Mouse (Mus musculus): ENCODE results near the gene Fam193a. TPM values are rescaled to one million over a fixed set of nuclear protein-coding genes. Genes with fewer than 3 reads are reported as not detected.

Gene Fam193a
- polyA plus RNA-seq, 1 experiment = 94.6 TPM

- no peak for DNase-seq (ENCODE audit: low read depth)
- TF ChIP-seq POLR2A (IDR thresholded peaks at IDR 0.05; ENCODE audit: borderline replicate concordance, extremely low read depth, insufficient read depth, insufficient read length, poor library complexity, severe bottlenecking) (no peak), CTCF (IDR thresholded peaks at IDR 0.05; ENCODE audit: borderline replicate concordance, extremely low read depth, insufficient read depth, insufficient read length) (no peak)
Measured at GRCm38 (mm10) chr5:34419188-34419587, 49.5 kb downstream of the Fam193a start.

DNA sequence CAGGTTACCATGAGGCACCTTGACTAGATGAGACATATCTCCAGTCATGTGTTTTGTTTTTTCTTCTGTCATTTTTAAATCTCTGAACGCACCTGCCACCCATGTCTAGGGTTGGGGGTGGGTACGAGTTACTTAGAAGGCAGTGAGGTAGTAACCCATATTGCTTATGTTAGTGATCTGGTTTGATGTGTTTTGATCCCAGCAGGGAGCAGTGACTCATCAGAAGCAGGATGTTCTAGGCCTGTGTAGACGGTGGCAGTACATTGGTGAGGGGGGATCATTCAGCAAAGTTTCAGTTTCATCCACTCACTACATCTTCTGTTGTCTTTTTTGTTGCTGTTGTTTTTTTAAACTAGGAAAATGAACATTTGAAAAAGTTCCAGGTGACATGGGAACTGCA, 61.0 kb downstream of the Fam193a start:
- DNase-seq (ENCODE audit: low read depth) = no peak
- TF ChIP-seq CTCF (IDR thresholded peaks at IDR 0.05; ENCODE audit: borderline replicate concordance, extremely low read depth, insufficient read depth, insufficient read length) (no peak), POLR2A (IDR thresholded peaks at IDR 0.05; ENCODE audit: borderline replicate concordance, extremely low read depth, insufficient read depth, insufficient read length, poor library complexity, severe bottlenecking) (no peak)

GRCm38 (mm10) chr5:34433786-34434185, 64.1 kb downstream of the Fam193a start:
- no peak for DNase-seq (ENCODE audit: low read depth)

DNA sequence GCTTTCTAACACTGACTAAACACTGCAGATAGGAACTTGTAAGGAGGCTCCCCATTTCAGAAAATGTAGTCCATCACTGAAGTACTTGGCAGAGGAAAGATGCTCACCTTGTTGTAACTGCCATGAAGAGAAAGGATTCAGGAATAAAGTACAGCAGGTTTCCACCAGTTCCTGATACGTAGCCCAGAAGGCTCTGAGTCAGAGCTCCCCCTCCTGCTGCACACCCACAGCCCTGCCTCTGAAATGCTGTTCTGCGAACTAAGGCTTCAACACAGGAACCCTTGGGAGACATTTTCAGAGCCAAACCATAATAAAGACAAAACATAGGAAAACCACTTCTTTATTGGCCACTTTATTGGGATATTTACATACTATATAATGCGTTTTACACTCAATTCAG, 64.5 kb downstream of the Fam193a start:
- no peak for TF ChIP-seq POLR2A (IDR thresholded peaks at IDR 0.05; ENCODE audit: borderline replicate concordance, extremely low read depth, insufficient read depth, insufficient read length, poor library complexity, severe bottlenecking)
- no peak for TF ChIP-seq CTCF (IDR thresholded peaks at IDR 0.05; ENCODE audit: borderline replicate concordance, extremely low read depth, insufficient read depth, insufficient read length)

More at GRCm38 (mm10) chr5:34433786-34434185, 64.1 kb downstream of the Fam193a start:
- TF ChIP-seq POLR2A (IDR thresholded peaks at IDR 0.05; ENCODE audit: borderline replicate concordance, extremely low read depth, insufficient read depth, insufficient read length, poor library complexity, severe bottlenecking) = no peak
- TF ChIP-seq CTCF (IDR thresholded peaks at IDR 0.05; ENCODE audit: borderline replicate concordance, extremely low read depth, insufficient read depth, insufficient read length) = no peak

GRCm38 (mm10) chr5:34438052-34438451, 68.3 kb downstream of the Fam193a start:
- no peak for DNase-seq (ENCODE audit: low read depth)

More for the DNA sequence above, 64.5 kb downstream of the Fam193a start:
- no peak for DNase-seq (ENCODE audit: low read depth)

GRCm38 (mm10) chr5:34438659-34439058, 68.9 kb downstream of the Fam193a start:
- TF ChIP-seq POLR2A (IDR thresholded peaks at IDR 0.05; ENCODE audit: borderline replicate concordance, extremely low read depth, insufficient read depth, insufficient read length, poor library complexity, severe bottlenecking) (no peak), CTCF (IDR thresholded peaks at IDR 0.05; ENCODE audit: borderline replicate concordance, extremely low read depth, insufficient read depth, insufficient read length) (no peak)
- DNase-seq (ENCODE audit: low read depth) = no peak

More at GRCm38 (mm10) chr5:34438052-34438451, 68.3 kb downstream of the Fam193a start:
- TF ChIP-seq POLR2A (IDR thresholded peaks at IDR 0.05; ENCODE audit: borderline replicate concordance, extremely low read depth, insufficient read depth, insufficient read length, poor library complexity, severe bottlenecking) (no peak), CTCF (IDR thresholded peaks at IDR 0.05; ENCODE audit: borderline replicate concordance, extremely low read depth, insufficient read depth, insufficient read length) (no peak)

DNA sequence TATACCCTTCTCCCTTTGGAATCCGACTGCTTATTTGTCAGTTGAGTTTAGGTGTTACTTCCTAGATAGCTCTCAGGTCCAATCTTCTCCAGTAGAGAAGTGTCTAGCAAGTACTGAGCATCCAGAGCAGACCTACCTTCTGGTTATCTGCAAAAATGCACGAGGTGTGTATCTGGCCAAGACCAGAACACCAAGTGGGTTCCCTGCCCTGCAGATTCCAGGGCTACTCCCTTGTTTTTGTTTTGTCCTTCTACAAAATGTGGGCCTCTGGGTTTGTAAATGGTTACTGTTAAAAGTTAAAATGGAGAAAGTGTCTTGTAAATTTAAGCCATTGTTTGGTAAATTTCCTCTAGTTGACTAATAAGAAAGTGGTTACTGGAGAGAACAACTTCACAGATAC, 70.0 kb downstream of the Fam193a start:
- no peak for TF ChIP-seq POLR2A (IDR thresholded peaks at IDR 0.05; ENCODE audit: borderline replicate concordance, extremely low read depth, insufficient read depth, insufficient read length, poor library complexity, severe bottlenecking)
- TF ChIP-seq CTCF (IDR thresholded peaks at IDR 0.05; ENCODE audit: borderline replicate concordance, extremely low read depth, insufficient read depth, insufficient read length) = no peak
- no peak for DNase-seq (ENCODE audit: low read depth)

- TF ChIP-seq CTCF (IDR thresholded peaks at IDR 0.05; ENCODE audit: borderline replicate concordance, extremely low read depth, insufficient read depth, insufficient read length) = no peak
- TF ChIP-seq POLR2A (IDR thresholded peaks at IDR 0.05; ENCODE audit: borderline replicate concordance, extremely low read depth, insufficient read depth, insufficient read length, poor library complexity, severe bottlenecking) = no peak
Measured at GRCm38 (mm10) chr5:34441797-34442196, 72.1 kb downstream of the Fam193a start.

DNA sequence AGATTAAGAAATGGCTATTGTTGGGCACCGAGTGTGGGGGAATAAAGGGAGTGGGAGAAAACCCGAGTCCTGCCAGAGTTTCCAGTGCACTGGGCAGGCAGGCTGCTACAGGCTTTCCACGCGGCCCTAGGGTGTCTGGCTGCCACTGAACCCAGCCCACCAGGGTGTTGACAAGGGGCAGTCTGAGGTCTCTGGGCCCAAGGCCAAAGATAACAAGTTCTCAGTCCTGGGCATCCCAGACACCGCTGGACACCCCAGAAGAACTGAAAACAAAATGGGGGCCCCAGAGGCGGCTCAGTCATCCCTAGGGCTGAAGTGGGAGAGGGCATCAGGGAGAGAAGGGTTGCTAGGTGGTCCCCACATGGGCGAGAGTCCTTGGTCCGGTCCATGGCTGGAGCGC, 76.5 kb downstream of the Fam193a start:
- TF ChIP-seq POLR2A (IDR thresholded peaks at IDR 0.05; ENCODE audit: borderline replicate concordance, extremely low read depth, insufficient read depth, insufficient read length, poor library complexity, severe bottlenecking) (no peak), CTCF (IDR thresholded peaks at IDR 0.05; ENCODE audit: borderline replicate concordance, extremely low read depth, insufficient read depth, insufficient read length) (no peak)
- no peak for DNase-seq (ENCODE audit: low read depth)

More at GRCm38 (mm10) chr5:34441797-34442196, 72.1 kb downstream of the Fam193a start:
- DNase-seq (ENCODE audit: low read depth) = no peak

- TF ChIP-seq POLR2A (IDR thresholded peaks at IDR 0.05; ENCODE audit: borderline replicate concordance, extremely low read depth, insufficient read depth, insufficient read length, poor library complexity, severe bottlenecking) (no peak), CTCF (IDR thresholded peaks at IDR 0.05; ENCODE audit: borderline replicate concordance, extremely low read depth, insufficient read depth, insufficient read length) (no peak)
- DNase-seq (ENCODE audit: low read depth) = no peak
Measured at GRCm38 (mm10) chr5:34458994-34459393, 89.3 kb downstream of the Fam193a start.

DNA sequence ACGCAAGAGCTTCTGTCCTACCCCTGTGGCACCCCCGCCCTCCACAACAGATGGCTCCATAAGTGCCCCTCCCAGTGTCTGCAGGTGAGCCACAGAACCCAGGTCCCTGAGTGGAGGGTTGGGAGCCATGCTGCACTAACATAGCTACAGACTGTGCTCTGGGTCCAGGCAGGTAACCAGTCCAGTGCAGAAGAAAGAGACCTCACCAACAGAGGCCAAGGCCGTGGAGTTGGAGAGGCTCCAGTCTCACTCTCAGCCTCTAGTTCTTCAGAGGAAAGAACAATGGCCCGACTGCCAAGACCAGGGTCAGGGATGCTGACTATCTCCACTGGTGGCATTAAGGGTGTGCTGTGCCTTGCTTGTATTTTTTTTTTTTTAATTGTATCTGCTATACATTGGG, 91.6 kb downstream of the Fam193a start:
- no peak for DNase-seq (ENCODE audit: low read depth)
- TF ChIP-seq POLR2A (IDR thresholded peaks at IDR 0.05; ENCODE audit: borderline replicate concordance, extremely low read depth, insufficient read depth, insufficient read length, poor library complexity, severe bottlenecking) (no peak), CTCF (IDR thresholded peaks at IDR 0.05; ENCODE audit: borderline replicate concordance, extremely low read depth, insufficient read depth, insufficient read length) (no peak)

DNA sequence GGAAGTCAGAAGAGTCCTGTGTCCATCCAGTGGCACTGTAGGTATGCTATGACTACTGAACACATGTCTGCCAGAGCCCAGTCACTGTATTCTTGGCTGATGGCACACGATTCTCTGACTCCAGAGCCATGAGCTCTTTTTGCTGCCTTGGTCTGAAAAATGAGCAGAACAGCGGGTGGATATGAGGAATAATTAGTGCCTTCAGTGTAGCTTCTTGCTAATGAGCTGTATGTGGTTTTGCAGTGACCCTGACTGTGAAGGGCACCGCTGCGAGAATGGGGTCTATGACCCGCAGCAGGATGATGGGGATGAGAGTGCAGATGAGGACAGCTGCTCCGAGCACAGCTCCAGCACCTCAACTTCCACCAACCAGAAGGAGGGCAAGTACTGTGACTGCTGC, 92.1 kb downstream of the Fam193a start:
- TF ChIP-seq POLR2A (IDR thresholded peaks at IDR 0.05; ENCODE audit: borderline replicate concordance, extremely low read depth, insufficient read depth, insufficient read length, poor library complexity, severe bottlenecking) (no peak), CTCF (IDR thresholded peaks at IDR 0.05; ENCODE audit: borderline replicate concordance, extremely low read depth, insufficient read depth, insufficient read length) (no peak)
- DNase-seq (ENCODE audit: low read depth) = no peak
